Mouse (Mus musculus) yolk sac, embryonic 10.5 days (tissue): Measurements from ENCODE around the gene Tbc1d30.

Experiments
- DNase-seq: peaks from one replicate; pipeline ENCODE4 v3.0.0-alpha.2; 2017; ENCODE audit warnings: low spot score

The Tbc1d30 gene

DNA sequence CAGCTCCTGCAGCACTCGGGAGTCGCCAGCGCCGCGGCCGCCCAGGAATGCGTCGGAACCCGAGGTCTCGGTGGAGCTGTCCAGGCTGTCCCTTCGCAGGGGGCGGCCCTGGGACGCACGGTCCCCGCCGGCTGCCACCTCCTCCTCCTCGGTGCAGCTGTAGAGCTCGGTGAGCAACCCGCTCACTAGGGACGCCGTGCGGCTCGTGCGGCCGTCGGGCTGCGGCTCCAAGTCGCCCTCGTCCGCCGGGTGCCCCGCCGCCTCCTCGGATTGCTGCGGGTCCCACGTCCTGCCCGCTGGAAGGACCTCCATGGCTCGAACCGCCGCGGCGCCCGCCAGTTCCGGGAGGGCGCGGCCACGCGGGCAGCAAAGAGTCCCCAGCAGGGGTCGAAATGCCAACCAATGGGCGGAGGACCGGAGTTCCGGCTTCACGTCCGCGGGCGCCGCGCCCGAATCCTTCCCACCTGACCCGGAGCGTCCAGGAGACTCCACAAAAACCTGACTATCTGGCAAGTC is at the start of gene Tbc1d30:
Gene Tbc1d30, minus strand, starts transcription at position 213 of the 516 bp plus-strand sequence.
- peak; percentile 47 for DNase-seq

DNA sequence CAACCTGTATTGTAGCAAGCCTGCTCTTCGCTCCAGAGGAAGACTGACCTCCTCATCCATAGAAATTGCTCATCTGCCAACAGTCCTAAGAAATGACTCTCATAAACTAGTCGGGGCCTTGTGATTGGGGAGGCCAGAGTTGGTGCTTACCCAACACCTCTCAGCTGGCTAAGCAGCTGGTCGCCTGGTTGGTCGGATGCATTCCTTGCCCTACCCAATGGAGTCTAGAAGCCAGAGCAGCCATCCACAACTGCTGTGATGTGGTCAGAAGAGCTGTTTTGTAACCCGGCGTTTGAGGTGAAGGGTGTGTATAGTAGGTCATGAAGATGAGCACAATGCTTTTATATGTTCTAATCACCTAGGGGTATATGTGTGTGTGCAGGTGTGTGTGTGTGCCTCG is 47.5 kb upstream of the Tbc1d30 start:
- no peak for DNase-seq

DNA sequence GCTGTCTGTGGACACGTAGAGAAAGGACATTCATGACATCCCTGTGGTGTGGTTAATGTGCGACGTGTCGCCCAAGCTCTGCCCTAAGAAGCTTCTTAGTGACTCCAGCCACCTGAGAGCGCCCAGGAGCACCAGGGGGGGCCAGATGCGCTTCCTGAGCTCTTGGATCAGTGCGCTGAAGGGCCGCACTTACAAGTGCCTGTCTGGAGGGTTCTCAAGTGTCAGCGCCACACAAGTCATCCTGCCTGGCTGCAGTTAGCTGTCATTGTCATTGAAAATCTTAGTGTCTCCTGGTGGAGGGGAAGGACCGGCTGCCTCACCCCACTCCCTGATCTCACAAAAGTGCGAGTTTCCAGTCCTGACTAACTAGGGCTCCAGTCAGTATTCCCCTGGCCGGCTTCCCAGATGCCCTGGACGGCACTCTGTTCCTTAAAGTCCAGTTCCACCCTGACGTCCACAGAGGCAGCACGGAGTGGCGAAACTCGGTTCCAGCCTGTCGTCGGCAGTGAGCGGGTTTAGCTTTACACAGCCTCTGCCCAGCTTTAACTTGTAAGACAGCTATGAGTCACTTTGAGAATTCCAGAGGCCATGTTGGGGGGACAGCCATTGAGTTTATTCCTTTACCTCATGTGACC is 44.6 kb upstream of the Tbc1d30 start:
- no peak for DNase-seq

DNA sequence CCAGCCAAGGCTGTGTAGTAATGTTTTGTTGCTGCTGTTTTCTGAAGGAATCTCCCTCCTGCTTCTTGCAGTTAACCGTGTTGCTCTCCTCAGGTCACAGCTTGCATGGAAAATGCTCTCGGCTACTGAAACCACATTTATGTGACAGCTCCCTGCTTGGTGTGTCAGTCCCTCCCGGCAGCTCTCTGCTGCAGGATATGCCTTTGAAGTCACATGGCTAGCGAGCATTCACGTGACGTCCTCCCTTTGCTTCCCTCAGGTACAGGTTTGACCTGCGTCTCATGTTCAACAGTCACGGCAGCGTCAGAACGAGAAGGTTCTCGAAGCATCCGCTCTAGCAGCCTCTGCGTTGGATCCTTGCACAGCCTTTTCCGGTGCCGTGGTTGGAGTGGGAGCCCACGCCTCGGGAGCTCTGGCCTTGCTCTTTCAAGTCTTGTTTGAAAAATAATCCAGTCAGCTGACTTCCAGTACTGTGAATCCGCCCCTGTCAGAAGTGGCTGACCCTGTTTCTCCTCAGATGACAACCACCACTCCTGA is 43.8 kb upstream of the Tbc1d30 start:
- no peak for DNase-seq

DNA sequence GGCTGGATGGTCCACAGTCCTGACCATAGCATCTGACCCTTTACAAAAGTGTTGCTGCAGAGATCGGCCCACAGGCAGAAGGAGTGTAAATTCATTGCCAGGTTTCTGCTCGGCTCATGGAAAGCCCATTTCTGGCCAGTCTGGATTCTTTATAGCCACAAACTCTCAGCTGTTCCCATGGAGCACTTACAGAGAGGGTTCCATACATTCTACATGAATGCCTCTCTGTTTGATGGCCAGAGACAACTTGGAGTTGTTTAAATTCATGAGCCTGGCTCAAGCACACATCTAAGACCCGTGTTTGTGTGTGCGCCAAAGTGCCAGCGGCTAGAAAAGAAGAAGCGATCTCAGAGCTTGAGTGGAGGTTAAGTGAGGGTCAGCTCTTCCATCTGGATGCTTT is 43.2 kb upstream of the Tbc1d30 start:
- DNase-seq = no peak

DNA sequence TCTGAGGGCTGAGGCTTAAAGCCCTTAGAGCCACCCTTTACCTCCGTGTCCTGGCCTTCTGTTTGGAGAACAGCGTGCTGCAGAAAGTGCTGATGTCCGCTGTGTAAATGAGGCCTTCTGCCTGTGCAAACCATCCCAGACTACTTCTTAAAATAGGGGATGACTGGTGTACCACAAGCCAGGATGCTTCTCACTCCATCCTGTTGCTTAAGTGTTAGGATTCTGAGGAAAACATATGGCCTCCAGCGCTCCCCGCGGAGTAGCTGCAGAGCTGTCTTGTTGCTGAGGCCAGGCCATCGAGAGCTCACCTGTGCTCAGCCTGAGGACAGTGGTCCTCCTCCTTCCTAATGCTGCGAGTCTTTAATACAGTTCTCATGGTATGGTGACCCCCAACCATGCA is 40.8 kb upstream of the Tbc1d30 start:
- no peak for DNase-seq

DNA sequence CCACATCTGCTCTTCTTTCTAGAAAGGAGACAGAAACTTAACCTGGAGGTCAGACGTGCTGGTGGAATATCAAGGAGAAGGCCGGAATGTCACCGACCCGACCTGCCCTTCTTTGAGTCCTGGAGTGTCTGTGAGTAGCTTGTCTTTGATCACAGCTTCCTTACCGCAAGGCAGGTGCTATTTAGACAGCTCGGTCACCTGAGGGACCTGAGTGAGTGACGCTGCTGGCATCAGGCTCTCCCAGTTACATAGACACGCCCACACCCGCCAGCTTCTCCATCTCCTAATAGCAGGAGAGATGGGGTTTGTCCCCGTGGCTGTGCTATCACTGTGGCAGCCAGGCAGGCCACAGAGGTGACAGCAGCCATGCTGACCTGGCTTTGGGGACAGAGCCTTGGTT is 39.5 kb upstream of the Tbc1d30 start:
- DNase-seq = no peak

DNA sequence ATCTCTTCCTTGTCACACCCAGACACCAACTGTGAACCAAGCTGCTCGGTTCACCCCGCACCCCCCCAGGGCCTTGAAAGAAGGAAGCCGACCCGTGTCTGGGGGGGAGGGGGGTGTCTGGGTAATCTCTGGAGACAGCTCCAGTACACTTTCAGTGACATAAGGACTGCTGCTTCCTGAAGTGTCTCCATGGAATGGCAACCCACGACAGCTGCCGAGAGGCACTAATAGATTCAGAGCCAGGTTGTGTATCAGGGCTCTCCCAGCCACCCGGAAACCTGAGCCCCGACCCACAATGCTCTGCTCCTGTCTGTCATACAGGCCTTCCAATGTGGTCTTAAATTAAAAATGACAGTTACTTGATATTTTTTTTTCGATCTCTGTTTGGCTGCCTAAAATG is 35.3 kb upstream of the Tbc1d30 start:
- no peak for DNase-seq

DNA sequence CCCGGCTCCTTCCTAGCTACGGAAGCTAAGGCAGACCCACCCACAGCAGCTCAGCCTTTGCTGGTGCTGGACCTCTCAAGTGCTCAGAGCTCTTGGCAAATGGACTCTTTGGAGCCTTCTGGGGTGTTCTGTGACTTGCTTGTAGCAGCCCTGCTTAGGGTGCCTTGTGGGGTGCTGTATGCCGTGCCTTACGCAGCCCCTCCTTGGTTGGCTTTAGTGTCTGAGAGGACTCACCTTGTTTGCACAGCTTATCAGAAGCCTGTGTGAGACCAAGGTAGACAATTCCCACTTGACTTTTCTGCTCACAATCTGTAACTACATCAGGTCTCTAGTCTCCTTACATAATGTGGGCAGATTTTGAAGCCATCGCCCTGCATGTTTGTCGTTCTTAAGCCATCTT is 34.6 kb upstream of the Tbc1d30 start:
- peak; percentile 28 for DNase-seq

DNA sequence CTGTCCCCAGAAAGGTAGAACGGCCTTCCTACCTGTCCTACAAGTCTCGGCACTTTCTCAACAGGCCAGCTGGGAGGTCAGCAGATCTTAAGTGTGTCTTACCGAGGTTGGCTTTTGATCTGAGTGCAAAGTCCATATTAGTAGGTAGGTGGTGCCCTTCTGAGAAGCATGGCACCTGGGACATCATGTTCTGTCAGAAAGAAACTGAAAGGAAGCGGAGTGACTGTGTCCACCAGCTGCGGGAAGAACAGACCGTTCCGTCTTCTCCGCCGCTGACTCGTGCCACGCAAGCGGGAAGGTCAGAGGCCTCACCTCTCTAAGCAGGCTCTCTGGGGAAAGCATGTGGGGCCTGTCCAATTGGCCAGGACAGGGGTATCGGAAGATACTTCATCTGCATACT is 33.6 kb upstream of the Tbc1d30 start:
- no peak for DNase-seq

DNA sequence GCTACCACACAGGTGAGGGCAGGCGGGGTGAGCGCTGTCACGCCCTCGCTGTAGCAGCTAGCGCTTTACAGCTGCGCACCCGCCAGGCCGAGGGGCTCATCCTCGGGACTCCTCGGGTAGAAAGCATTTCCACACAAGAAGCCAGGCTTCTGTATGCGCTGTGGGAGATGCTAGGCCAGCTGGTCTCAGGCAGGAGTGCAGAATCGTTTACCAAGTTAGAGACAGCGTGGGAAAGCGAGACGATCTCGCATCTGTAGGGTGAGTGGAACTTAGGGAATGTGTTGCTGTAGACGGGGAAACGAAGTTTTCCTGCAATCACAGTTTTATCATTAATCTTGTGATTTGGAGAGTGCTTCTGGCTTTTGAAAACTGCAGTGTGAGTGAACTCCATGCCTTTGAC is 30.2 kb upstream of the Tbc1d30 start:
- DNase-seq = no peak

DNA sequence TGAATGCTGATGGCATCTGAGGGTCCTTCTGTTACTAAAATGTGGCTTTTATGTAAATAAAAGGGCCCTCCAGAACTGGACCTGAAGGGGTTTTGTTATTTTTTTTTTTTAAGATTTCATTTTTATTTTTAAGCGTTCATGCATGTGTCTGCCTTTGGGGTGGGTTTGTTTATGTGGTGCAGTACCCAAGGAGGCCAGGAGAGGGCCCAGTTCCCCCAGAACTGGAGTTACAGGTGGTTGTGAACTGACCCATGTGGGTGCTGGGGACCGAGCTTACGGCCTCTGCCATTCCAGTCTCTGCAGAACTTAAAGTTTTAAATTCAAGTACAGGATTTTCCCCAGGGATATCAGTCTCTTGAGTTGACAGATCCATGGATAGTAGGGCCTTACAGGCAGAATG is 28.3 kb upstream of the Tbc1d30 start:
- no peak for DNase-seq

DNA sequence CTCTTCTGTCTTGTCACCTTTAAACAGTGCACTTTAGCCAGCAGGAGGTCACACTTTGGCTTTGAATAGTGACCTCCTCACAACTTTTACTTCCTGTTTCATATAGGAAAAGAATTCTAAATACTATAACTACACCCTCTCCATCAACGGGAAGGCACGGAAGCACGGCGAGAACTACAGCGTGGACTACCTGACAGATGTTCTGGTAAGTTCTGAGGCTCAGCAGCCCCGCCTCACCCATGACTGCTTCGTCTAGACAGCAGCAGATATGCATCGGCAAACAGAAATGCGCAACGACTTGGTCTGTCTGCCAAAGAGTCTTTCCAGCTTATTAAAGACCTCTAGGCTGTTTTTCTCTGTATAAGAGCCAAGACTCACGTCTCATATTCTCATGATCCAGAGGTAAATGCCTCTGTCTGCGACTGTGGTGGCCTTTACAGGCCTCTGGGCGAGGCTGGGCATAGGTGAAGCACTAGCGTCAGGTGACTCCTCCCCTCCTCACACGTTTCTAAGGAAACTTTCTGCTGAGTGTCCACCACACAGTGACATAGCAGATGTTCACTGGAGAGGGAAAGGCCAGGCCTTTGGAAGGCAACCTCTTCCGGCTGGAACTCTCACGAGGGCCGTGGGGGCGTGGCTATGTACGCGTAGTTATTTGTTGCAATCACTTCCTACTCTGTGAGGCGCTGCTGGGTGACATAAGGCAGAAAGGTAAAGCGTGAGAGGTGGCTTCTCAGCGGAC is 25.6 kb upstream of the Tbc1d30 start:
- DNase-seq = peak; percentile 49

DNA sequence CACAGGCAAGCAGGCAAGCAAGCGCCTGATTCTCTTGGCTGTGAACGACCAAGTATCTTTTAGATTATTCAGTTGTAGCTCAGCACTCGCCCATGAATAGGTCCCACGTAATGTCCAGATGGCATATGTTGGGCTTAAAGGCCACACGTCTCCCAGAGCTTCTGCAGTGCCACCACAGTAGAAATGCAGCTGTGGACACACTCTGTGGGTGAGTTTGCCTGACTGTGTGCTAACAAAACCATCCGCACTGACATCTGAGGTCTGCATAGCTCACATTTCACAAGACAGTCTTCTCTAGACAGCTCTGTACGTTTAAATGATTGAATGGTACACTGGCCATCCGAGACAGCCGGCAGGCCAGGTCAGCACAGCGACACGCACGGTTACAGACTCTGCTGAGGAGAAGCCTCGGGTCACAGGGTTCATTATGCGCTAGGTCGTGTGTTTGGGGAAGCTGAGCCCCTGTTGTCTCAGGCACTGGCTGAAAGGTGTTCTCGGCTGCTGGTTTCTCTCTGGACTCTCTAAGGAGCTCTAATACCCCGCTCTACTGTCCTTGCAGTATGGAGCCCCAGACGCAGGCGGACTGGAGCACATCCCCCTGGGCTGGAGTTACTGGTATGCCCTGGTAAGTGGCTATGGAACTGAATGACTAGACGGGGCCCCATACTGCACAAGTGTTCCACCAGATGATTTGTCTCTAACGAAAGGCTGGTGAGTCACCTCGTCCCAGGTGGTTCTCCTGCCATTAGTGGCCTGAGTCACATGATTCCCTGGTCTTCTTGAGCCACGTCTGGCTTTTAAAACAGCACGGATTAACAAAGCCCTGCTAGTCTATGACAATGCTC is 24.8 kb upstream of the Tbc1d30 start:
- DNase-seq = no peak

DNA sequence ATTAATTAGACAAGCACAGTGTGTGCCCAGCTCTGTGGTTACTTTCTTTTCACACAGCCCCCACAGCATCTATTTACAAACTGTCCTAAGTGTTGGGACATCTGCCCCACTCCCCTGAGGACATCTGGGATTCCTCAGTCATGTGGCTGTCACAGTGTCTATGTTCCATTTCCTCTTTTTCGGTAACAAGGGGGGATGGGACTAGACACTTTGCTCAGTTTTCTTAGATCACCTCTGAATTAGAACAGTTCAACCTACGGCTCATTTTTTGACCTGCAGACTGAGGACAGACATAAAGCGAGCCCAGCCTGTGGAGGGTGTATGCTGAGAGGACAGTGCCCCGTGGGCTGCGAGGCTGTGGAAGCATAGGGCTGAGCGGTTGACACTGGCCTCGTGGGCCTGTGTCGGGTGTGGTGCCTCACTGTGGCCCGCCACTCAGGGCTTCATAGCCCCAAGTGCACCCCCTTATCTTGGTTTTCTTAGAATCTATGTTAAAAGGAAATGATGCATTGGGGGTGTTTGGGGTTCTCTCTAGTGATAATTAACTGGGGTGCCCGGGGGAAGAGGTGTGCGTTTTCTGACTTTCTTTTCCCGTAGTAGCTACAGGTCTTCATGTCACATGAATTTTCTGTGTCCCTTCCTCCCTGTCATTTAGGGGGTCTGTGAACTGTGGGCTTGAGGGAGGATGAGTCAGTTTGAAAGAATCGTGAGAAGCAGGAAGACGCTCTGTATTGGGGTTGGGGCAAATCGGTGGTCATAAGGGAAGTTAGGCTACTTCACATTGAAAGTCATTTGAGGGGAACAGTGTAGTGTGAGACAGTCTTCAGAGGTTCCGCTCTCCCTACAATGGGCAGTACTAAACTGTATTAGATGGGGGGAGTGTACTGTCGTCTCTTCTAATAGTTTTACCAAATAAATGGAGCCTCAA is 23.9 kb upstream of the Tbc1d30 start:
- DNase-seq = no peak

DNA sequence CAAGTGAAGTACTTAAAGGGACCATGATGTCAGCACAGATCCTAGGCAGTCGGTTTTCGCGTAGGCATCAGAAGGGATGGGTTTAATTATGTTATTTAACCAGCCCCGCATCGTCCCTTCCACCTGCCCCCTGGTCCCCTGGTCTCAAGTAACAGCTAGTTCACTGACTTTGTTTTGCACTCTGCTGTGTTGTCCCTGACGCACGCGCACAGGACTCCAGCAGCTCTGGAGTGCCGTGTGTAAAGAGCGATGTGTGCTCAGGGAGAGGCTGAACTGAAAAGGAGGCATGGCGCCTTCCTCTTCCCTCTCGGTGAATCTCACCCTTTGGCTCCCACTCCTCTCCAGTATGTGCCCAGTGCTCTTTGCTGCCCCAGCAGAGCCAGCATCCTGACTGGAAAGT is 22.9 kb upstream of the Tbc1d30 start:
- no peak for DNase-seq

DNA sequence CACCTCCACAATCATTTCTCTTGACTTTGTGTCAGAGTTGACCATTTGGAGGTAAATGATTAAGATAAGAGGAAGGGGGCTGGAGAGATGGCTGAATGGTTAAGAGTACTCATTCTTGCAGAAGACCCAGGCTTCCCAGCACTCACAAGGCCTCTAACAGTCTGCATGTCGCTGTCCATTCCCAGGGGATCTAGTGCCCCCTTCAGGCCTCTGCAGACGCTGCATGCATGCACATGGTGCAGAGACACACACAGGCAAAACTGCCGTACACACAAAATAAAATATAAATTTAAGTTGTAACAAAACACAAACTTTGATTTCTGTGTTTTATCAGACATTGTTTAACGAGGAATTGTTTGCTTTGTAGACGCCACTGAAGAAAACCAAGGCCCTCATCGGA is 19.7 kb upstream of the Tbc1d30 start:
- DNase-seq = no peak

DNA sequence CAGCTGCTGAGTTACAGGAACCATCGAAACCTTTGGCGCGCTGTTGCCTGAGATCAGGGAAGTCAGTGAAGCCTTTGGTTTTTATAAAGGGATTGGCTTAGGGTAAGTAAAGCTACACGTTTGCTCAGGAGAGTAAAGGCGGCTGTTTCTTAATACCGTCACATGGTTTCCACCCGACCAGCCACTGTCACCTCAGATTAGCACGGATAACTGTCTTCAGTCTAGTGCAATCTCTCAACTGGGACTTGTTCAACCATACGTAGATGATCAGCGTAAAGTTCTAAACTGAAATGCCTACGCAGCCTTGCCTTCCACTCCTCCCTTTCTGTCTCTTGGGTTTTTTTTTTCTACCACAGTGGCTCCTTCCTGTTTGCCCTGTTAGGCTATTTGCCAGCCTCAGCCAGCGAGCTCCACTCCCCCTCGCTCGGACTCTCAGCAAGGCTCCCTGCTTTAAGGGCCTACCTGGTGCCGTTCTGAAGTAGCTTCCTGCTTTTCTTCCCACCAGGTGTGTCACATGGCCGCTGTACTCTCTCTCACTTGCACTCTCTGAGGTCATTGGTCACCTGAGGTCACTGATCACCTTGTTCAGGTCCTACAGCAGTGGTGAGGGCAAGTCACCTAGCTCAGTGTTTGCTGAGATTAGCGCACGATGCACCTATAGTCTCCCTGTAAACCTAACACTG is 17.8 kb upstream of the Tbc1d30 start:
- peak; percentile 82 for DNase-seq

DNA sequence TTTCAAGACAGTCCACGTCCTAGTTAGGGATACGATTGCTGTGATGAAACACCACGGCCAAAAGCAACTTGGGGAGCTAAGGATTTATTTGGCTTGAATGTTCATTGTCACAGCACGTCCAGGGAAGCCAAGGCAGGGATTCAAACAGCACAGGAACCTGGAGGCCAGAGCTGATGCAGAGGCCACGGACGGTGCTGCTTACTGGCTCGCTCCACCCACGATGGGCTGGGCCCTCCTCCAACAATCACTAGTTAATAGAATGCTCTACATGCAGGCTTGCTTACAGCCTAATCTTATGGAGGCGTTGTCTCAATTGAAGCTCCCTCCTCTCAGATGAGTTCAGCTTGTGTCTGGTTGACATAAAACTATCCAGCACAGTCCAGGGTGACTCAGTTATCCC is 16.7 kb upstream of the Tbc1d30 start:
- DNase-seq = no peak

DNA sequence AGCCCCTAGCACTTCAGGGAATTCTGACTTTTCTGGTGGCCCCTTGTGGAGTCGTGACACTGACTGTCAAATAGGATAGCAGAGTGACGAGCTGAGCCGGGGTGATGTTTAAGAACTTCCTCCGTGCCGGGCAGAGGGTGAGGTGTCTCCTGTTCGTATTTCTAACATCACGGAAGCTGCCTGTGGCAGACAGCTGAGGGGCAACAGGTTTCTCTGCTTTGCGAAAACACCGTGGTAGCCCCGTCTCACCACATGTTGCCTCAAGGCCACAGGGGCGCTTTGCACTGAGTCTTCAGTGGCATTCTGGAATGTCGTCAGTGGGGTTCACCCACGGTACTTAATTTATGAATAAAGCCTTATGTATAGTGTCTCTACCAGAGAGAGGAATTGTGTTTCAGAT is 16.2 kb upstream of the Tbc1d30 start:
- no peak for DNase-seq

DNA sequence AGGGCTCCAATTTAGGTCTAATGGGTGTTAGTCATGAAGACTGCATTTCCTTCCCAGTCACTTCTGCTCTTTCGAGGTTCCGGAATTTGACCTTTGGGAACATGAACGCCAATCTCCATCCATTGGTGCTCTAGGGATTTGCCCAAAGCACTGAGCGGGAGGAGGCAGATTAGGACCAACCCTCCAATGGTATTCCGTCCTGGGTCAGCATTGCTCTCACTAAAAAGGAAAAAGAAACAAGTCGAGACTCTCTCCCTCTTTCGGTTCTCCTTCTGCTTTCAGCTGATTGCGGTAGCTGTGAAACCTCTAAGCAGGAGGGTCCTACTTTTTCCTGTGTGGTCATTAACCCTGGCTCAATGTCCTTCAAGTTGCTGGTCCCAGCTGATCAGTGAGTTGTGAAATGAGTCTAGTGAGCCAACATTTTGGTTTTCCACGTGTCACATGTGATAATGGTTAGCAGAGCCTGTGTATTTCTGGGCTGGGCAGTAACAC is 14.7 kb upstream of the Tbc1d30 start:
- DNase-seq = peak; percentile 46
